Mouse (Mus musculus): ENCODE results near the gene Eif2s3x. TPM values are rescaled to one million over a fixed set of nuclear protein-coding genes. Genes with fewer than 3 reads are reported as not detected.
A peak's percentile ranks its signal among the peaks of the same experiment; 100 is the strongest.
"Not testable (repeated sequence)": the region's sequence is repeated elsewhere in the genome, so short reads cannot be mapped to it uniquely, and the experiment has no call there.

Eif2s3x gene
- total RNA-seq (2021): 100 to 1,000 TPM; 110 to 156 TPM
- long read RNA-seq, experiment 1, transcript Eif2s3x-201 (12 exons, 3,647 nt): major isoform, 52 of 64 reads
- long read RNA-seq, experiment 1, partial matches to known transcripts: 6 of 64 reads
- long read RNA-seq, experiment 1, other reads (novel, unspliced or antisense): 6 of 64 reads
- long read RNA-seq, experiment 2, transcript Eif2s3x-201 (12 exons, 3,647 nt): major isoform, 62 of 73 reads
- long read RNA-seq, experiment 2, partial matches to known transcripts: 10 of 73 reads
- long read RNA-seq, experiment 2, other reads (novel, unspliced or antisense): 1 of 73 reads

GRCm38 (mm10) chrX:94212597-94213321, at the start of gene Eif2s3x:
TSS of gene Eif2s3x (minus strand) at chrX:94212862.
- intact Hi-C loops (cut with DNase I): no loop called here
- DNase-seq: peak; percentile 84 to 93

- intact Hi-C loops (cut with DNase I): loop anchor here (5.0 to 10.0 kb wide), 2 partner anchors 59 to 132 kb away; partner anchors contain the start of genes Apoo and Fam90a1b
- no peak for DNase-seq
Observed at GRCm38 (mm10) chrX:94235601-94236000, 22.9 kb upstream of the Eif2s3x start.

- intact Hi-C loops (cut with DNase I): loop anchor here (5.0 to 10.0 kb wide), 2 partner anchors 60 to 132 kb away; partner anchors contain the start of genes Apoo and Fam90a1b
- DNase-seq: peak in 1 of 2 experiments; percentile 20
Observed at GRCm38 (mm10) chrX:94235190-94235555, 22.5 kb upstream of the Eif2s3x start.

GRCm38 (mm10) chrX:94234532-94235189, 22.0 kb upstream of the Eif2s3x start, which contains the start of gene Klhl15:
TSS of gene Klhl15 (plus strand) at chrX:94234599.
- peak; percentile 82 to 85 for DNase-seq
- intact Hi-C loops (cut with DNase I): loop anchor here (5.0 to 10.0 kb wide), 2 partner anchors 60 to 133 kb away; partner anchors contain the start of genes Apoo and Fam90a1b

- intact Hi-C loops (cut with DNase I): loop anchor here (10.0 kb wide), 1 partner anchor 61 kb away; no protein-coding TSS in a partner anchor
- DNase-seq: no peak
Observed at GRCm38 (mm10) chrX:94233936-94234531, 21.4 kb upstream of the Eif2s3x start.

GRCm38 (mm10) chrX:94233432-94233831, 20.8 kb upstream of the Eif2s3x start:
- DNase-seq: no peak
- intact Hi-C loops (cut with DNase I): loop anchor here (10.0 kb wide), 1 partner anchor 61 kb away; no protein-coding TSS in a partner anchor

GRCm38 (mm10) chrX:94213384-94213783, 722 bp upstream of the Eif2s3x start:
- peak in 1 of 2 experiments; percentile 9 for DNase-seq
- intact Hi-C loops (cut with DNase I): no loop called here

GRCm38 (mm10) chrX:94212264-94212596, 432 bp downstream of the Eif2s3x start:
- intact Hi-C loops (cut with DNase I): no loop called here
- no peak for DNase-seq

- intact Hi-C loops (cut with DNase I): no loop called here
Observed at GRCm38 (mm10) chrX:94197789-94198188, 14.9 kb downstream of the Eif2s3x start.

GRCm38 (mm10) chrX:94193901-94194300, 18.8 kb downstream of the Eif2s3x start:
- peak in 1 of 2 experiments; percentile 46 for DNase-seq
- intact Hi-C loops (cut with DNase I): not testable (repeated sequence)

More at GRCm38 (mm10) chrX:94197789-94198188, 14.9 kb downstream of the Eif2s3x start:
- DNase-seq: peak in 1 of 2 experiments; percentile 69

GRCm38 (mm10) chrX:94185156-94185555, 27.5 kb downstream of the Eif2s3x start:
- intact Hi-C loops (cut with DNase I): no loop called here
- DNase-seq: peak in 1 of 2 experiments; percentile 18

GRCm38 (mm10) chrX:94183814-94184213, 28.8 kb downstream of the Eif2s3x start:
- DNase-seq: no peak
- intact Hi-C loops (cut with DNase I): no loop called here

- peak; percentile 87 to 94 for DNase-seq
Observed at GRCm38 (mm10) chrX:94177715-94178340, 34.8 kb downstream of the Eif2s3x start.

GRCm38 (mm10) chrX:94169348-94169747, 43.3 kb downstream of the Eif2s3x start:
- intact Hi-C loops (cut with DNase I): no loop called here
- no peak for DNase-seq

More at GRCm38 (mm10) chrX:94177715-94178340, 34.8 kb downstream of the Eif2s3x start:
- intact Hi-C loops (cut with DNase I): loop anchor here (5.0 kb wide), 1 partner anchor 56 kb away; the partner anchor contains the start of gene Zfx

GRCm38 (mm10) chrX:94152251-94152830, 60.3 kb downstream of the Eif2s3x start:
- no peak for DNase-seq
- intact Hi-C loops (cut with DNase I): no loop called here

- no peak for DNase-seq
- intact Hi-C loops (cut with DNase I): no loop called here
Observed at GRCm38 (mm10) chrX:94150471-94150870, 62.2 kb downstream of the Eif2s3x start.

- intact Hi-C loops (cut with DNase I): no loop called here
- DNase-seq: no peak
Observed at GRCm38 (mm10) chrX:94142004-94142771, 70.5 kb downstream of the Eif2s3x start.

- intact Hi-C loops (cut with DNase I): no loop called here
- no peak for DNase-seq
Observed at GRCm38 (mm10) chrX:94140080-94140479, 72.6 kb downstream of the Eif2s3x start.
